Mouse (Mus musculus) WW6 (cell line): Measurements from ENCODE around the gene Ccdc159.

Experiments
- DNase-seq: peaks from one replicate; pipeline ENCODE4 v3.0.0-alpha.2; 2013; ENCODE audit warnings: low read depth, low spot score

Ccdc159 gene

GRCm38 (mm10) chr9:21961366-21961980 is 34.2 kb downstream of the Ccdc159 start:
- DNase-seq: no peak

DNA sequence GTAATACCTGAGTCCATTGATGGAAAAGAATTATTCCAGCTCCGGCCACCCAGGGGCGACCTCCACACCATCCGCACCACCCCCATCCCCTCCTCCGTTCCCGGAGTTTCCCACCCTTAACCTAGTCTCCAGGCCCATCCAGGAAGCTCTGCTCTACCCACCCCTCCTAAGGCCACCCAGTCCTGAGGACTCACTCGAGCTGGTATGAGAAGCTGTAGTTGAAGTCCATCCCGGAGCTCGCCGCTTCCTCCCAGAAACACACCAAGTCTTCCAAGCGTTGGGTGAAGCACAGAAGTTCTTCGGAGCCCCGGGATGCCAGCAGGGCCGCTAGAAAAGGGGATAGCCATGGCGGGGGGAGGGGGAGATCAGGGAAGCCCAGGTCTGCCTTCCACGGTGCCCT is 34.7 kb downstream of the Ccdc159 start:
- no peak for DNase-seq

DNA sequence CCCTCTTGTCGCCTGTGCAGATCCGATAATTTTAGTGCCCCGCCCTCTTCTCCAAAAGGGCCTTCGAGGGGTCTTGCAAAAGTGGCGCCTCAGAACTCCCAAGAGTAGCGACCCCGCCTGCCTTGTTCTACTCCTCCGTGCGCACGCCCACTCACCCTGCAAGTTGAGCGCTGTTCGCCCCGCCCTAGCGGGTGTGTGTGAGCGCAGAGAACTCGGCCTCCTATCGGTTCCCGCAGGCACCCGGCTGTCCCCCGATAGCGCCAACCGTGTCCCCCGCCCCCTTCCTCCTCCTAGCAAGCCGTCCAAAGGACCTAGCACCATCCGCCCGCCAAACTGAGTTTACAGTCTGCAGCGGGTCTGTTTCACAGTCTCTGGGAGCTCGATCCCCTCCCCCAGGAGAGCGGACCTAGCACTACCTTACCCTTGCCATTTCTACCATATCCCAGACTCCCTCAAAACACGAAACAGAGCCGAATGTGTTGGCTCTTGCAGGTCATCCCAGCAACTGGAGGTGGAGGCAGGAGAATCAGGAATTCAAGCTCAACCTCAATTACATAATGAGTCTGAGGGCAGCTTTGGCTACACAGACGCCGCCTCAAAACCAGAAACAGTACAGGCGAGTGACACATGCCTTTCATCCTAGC is 35.3 kb downstream of the Ccdc159 start:
- peak; percentile 62 for DNase-seq

DNA sequence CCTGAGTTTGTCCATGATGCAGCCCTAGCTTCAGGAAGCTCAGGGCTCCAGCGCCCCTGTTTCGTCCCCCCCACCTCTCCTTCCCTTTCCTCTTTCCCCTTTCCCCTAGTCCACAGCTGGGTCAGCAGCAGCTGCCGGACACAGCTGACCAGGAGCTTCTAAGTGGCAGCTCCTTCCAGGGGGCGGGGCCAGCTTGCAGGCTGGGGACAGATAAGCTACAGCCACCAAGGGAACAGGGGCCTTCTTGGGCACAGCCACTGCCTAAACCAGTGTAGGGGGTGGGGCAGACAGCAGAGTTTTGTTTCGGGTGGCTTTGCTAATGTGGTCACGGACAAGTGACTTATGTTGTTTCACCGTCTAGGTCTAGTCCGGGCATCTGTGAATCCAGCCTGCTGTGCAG is 36.1 kb downstream of the Ccdc159 start, which contains the start of gene Epor:
Gene Epor (minus strand): TSS at position 90 of the 400 bp plus-strand sequence.
- no peak for DNase-seq

DNA sequence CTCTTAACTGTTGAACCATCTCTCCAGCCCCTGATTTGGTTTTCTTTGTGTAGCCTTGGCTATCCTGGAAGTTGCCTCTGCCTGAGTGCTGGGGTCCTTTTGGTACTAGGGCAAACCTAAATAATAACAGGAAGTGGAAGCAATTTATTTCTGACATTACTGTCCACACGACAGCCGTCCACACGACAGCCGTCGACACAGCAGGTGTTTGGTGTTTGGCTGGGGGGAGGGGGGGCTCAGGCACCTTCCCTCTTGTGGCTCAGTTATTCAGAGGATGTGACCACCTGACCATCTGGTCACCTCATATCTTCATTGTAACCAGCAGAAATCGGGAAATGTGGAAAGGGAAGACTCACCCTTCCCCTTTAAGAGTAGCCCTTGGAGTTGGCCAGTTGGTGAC is 41.6 kb downstream of the Ccdc159 start:
- DNase-seq: no peak

DNA sequence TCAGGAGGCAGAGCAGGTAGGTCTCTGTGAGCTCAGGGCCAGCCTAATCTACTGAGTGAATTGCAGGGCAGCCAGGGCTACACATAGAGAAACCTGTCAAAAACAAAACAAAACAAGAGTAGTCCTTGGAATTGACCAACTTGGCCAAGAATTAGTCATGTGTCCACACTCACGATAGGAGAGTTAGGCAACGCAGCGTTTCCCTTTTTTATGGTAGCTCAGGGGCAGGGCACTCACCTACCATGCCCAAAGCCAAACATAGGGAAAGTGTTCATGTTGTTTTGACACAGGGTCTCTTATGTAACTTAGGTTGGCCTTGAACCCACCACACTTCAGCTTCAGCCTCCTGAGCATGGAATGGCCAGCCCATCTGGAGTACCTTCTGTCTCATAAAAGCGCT is 42.0 kb downstream of the Ccdc159 start:
- no peak for DNase-seq

- no peak for DNase-seq
Measured at GRCm38 (mm10) chr9:21976626-21977175, 49.4 kb downstream of the Ccdc159 start.

- DNase-seq: no peak
Measured at GRCm38 (mm10) chr9:21977331-21977730, 50.1 kb downstream of the Ccdc159 start.

- no peak for DNase-seq
Measured at GRCm38 (mm10) chr9:21977972-21978371, 50.7 kb downstream of the Ccdc159 start.

DNA sequence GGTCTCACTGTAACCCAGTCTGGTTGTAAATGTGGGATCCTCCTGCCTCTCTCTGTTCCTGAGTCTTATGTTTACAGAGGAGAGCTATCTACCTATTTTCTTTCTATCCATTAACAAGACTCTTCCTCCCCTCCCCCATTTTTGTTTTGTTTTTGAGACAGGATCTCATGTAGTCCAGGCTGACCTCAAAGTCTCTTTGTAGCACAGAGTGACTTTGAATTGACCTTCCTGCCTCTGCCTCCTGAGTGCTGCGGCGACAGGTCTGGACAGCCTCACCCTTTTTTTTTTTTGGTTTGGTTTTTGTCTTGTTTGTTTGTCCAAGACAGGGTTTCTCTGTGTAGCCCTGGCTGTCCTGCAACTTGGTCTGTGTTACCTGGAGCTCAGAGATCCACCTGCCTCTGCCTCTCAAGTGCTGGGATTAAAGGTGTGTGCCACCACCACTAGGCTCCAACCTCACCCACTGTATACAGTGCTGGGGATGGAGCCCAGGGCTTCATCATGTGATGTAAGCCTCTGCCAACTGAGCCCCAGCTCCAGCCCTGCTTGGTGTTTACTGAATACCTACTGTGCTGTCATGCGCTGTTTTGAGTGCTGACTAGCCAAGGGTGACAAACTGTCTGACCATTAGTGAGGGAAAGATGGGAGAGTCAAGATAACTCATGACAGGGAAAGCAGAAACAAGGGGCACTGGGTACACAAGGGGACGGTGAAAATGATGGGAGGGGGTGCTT is 51.3 kb downstream of the Ccdc159 start:
- DNase-seq: no peak

DNA sequence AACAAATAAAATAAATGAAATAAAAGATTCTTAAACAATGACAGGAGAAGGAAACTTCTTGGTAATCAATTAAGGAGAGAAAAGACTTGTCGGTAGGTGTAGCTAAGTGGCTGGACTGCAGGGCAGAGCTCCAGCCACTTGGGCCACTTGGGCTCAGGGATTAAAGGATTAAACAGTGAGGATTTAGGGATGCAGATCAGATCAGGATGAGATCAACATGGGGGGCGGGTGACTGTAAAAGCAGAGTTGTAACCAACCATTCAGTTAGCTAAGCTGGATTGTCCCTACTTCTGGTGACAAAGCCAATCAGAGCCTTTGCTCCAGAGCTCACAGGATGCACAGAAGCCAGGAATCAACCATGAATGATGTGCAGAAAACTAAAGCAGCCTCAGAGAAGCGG is 56.6 kb downstream of the Ccdc159 start:
- DNase-seq: no peak
